Comparison of ENCODE assay signal across 19 mouse cellular contexts in genomic region chr17:55090661-55091252, GRCm38 (mm10).
DNase-seq lines count a peak whose midpoint lies in the region; ATAC-seq and TF ChIP-seq lines count a peak whose summit lies in the region.
"Had no signal": no experiment of that assay in that cellular context is flagged by ENCODE, and none has a peak within 500 bp of the region (broad histone marks: within the 10 kb centered on the region; RNA-seq: fewer than 3 reads in every experiment).

No protein-coding gene starts in this region.

- H3K4me3 ChIP-seq in kidney, postnatal 0 days (replicated peaks; ENCODE audit: low read depth, low read length) = no peak overlapping the region
- H3K4me3 ChIP-seq in embryonic facial prominence, embryonic 13.5 days = no peak overlapping the region
- H3K4me3 ChIP-seq in embryonic facial prominence, embryonic 14.5 days (ENCODE audit: low read depth, low read length) = no peak overlapping the region
- no peak overlapping the region for H3K4me3 ChIP-seq in stomach, embryonic 15.5 days (replicated peaks)
- H3K4me3 ChIP-seq: forebrain, embryonic 15.5 days; heart, embryonic 10.5 days; heart, embryonic 15.5 days; hindbrain, embryonic 13.5 days had no signal

- no peak overlapping the region for H3K9ac ChIP-seq in kidney, postnatal 0 days (ENCODE audit: low read depth, low read length)
- H3K9ac ChIP-seq in embryonic facial prominence, embryonic 13.5 days = no peak overlapping the region
- H3K9ac ChIP-seq in embryonic facial prominence, embryonic 14.5 days (ENCODE audit: low read depth, low read length) = no peak overlapping the region
- H3K9ac ChIP-seq in stomach, embryonic 15.5 days = no peak overlapping the region
- H3K9ac ChIP-seq: forebrain, embryonic 15.5 days; heart, embryonic 15.5 days; hindbrain, embryonic 13.5 days had no signal

- H3K4me1 ChIP-seq in kidney, postnatal 0 days (replicated peaks; ENCODE audit: insufficient read depth, low read length) = no peaks in the 10 kb centered on the region
- peaks cover 3% of the 10 kb centered on the region; the same call in 1 of the 2 replicates for H3K4me1 ChIP-seq in embryonic facial prominence, embryonic 13.5 days
- no peaks in the 10 kb centered on the region; the same call in 1 of the 2 replicates for H3K4me1 ChIP-seq in embryonic facial prominence, embryonic 14.5 days (ENCODE audit: control insufficient read depth, insufficient read depth, low read length)
- no peaks in the 10 kb centered on the region for H3K4me1 ChIP-seq in stomach, embryonic 15.5 days
- H3K4me1 ChIP-seq: forebrain, embryonic 15.5 days; heart, embryonic 10.5 days; heart, embryonic 15.5 days; hindbrain, embryonic 13.5 days had no signal

- WGBS in kidney, postnatal 0 days = 37% methylated on average over 2 of the region's 2 CpGs
- 20% methylated on average over 2 of the region's 2 CpGs for WGBS in embryonic facial prominence, embryonic 13.5 days
- 21% methylated on average over 2 of the region's 2 CpGs for WGBS in embryonic facial prominence, embryonic 14.5 days
- 35% methylated on average over 2 of the region's 2 CpGs for WGBS in stomach, embryonic 15.5 days

- ATAC-seq in kidney, postnatal 0 days (replicated peaks; ENCODE audit: low FRiP score, low read depth) = no peak
- ATAC-seq in embryonic facial prominence, embryonic 13.5 days (ENCODE audit: insufficient number of reproducible peaks, insufficient read depth, low FRiP score, low TSS enrichment, low read depth) = no peak
- ATAC-seq in embryonic facial prominence, embryonic 14.5 days (ENCODE audit: low read depth) = peak; percentile 50; the same call in 1 of the 2 replicates
- ATAC-seq in stomach, embryonic 15.5 days (ENCODE audit: insufficient read depth, low FRiP score, low read depth) = peak; percentile 43; the same call in 1 of the 2 replicates
- ATAC-seq in cerebellum, adult (ENCODE audit: insufficient number of reproducible peaks, low FRiP score, low TSS enrichment) = no peak
- ATAC-seq: forebrain, embryonic 15.5 days; hindbrain, postnatal 0 days had no signal

- TF ChIP-seq CTCF in kidney, postnatal 0 days (IDR thresholded peaks at IDR 0.05; ENCODE audit: low read depth) = no peak

- H3K27ac ChIP-seq in kidney, postnatal 0 days = no peak overlapping the region
- peak overlapping the region; percentile 14; the same call in 1 of the 2 replicates for H3K27ac ChIP-seq in embryonic facial prominence, embryonic 13.5 days
- H3K27ac ChIP-seq in embryonic facial prominence, embryonic 14.5 days (replicated peaks; ENCODE audit: low read depth, low read length) = peak overlapping the region; percentile 10; the same call in 1 of the 2 replicates
- H3K27ac ChIP-seq in stomach, embryonic 15.5 days = no peak overlapping the region
- H3K27ac ChIP-seq: forebrain, embryonic 15.5 days; heart, embryonic 10.5 days; heart, embryonic 15.5 days; hindbrain, embryonic 13.5 days; hindbrain, postnatal 0 days had no signal

- H3K27me3 ChIP-seq in kidney, postnatal 0 days (ENCODE audit: insufficient read depth, low read length) = no peaks in the 10 kb centered on the region
- H3K27me3 ChIP-seq in embryonic facial prominence, embryonic 13.5 days = no peaks in the 10 kb centered on the region
- H3K27me3 ChIP-seq in embryonic facial prominence, embryonic 14.5 days (replicated peaks; ENCODE audit: control insufficient read depth, insufficient read depth, low read length) = no peaks in the 10 kb centered on the region
- H3K27me3 ChIP-seq in stomach, embryonic 15.5 days (replicated peaks) = no peaks in the 10 kb centered on the region
- H3K27me3 ChIP-seq: forebrain, embryonic 15.5 days; heart, embryonic 15.5 days; hindbrain, embryonic 13.5 days had no signal

- no peak overlapping the region for H3K4me2 ChIP-seq in kidney, postnatal 0 days (ENCODE audit: low read length)
- H3K4me2 ChIP-seq in embryonic facial prominence, embryonic 13.5 days = no peak overlapping the region; the same call in 1 of the 2 replicates
- H3K4me2 ChIP-seq in embryonic facial prominence, embryonic 14.5 days (ENCODE audit: low read depth, low read length) = no peak overlapping the region
- H3K4me2 ChIP-seq in stomach, embryonic 15.5 days = no peak overlapping the region
- H3K4me2 ChIP-seq: forebrain, embryonic 15.5 days; heart, embryonic 15.5 days; hindbrain, embryonic 13.5 days had no signal

- no peaks in the 10 kb centered on the region for H3K9me3 ChIP-seq in kidney, postnatal 0 days (replicated peaks; ENCODE audit: low read length)
- no peaks in the 10 kb centered on the region; the same call in 1 of the 2 replicates for H3K9me3 ChIP-seq in embryonic facial prominence, embryonic 13.5 days
- peaks cover 5% of the 10 kb centered on the region; the same call in 1 of the 2 replicates for H3K9me3 ChIP-seq in embryonic facial prominence, embryonic 14.5 days (ENCODE audit: control insufficient read depth, low read length)
- H3K9me3 ChIP-seq in stomach, embryonic 15.5 days = no peaks in the 10 kb centered on the region
- H3K9me3 ChIP-seq: forebrain, embryonic 15.5 days; heart, embryonic 10.5 days; heart, embryonic 15.5 days; hindbrain, embryonic 13.5 days had no signal

- peak; percentile 36 for DNase-seq in kidney, postnatal 0 days (ENCODE audit: low spot score)
- no peak for DNase-seq in kidney, adult 11 months
- peak; percentile 81 for DNase-seq in embryonic facial prominence, embryonic 14.5 days (ENCODE audit: low spot score)
- DNase-seq in spleen, postnatal 36 days (ENCODE audit: low spot score in 2 of 2) = no peak
- DNase-seq: adrenal gland, adult 2 months; adrenal gland, postnatal 25 days; cerebellum, adult 2 months; cerebellum, postnatal 14 days; gastrocnemius, postnatal 10 days; heart, adult 18-20 months; heart, postnatal 14 days had no signal

- no peaks in the 10 kb centered on the region for H3K36me3 ChIP-seq in kidney, postnatal 0 days (ENCODE audit: insufficient read depth, low read length)
- no peaks in the 10 kb centered on the region for H3K36me3 ChIP-seq in embryonic facial prominence, embryonic 13.5 days
- no peaks in the 10 kb centered on the region for H3K36me3 ChIP-seq in embryonic facial prominence, embryonic 14.5 days (ENCODE audit: control insufficient read depth, insufficient read depth, low read length)
- no peaks in the 10 kb centered on the region for H3K36me3 ChIP-seq in stomach, embryonic 15.5 days
- H3K36me3 ChIP-seq: forebrain, embryonic 15.5 days; heart, embryonic 10.5 days; heart, embryonic 15.5 days; hindbrain, embryonic 13.5 days had no signal

Comparison
In these comparisons a context has a peak if more than half of its experiments do, and no peak if none do; other contexts are left out.
1. ATAC-seq: peak in embryonic facial prominence, embryonic 14.5 days (single experiment) and stomach, embryonic 15.5 days (single experiment); none in kidney, postnatal 0 days (single experiment), embryonic facial prominence, embryonic 13.5 days (single experiment) and cerebellum, adult (single experiment).
2. DNase-seq: peak in kidney, postnatal 0 days (single experiment) and embryonic facial prominence, embryonic 14.5 days (single experiment); none in kidney, adult 11 months (single experiment) and spleen, postnatal 36 days (0 of 2).
3. H3K27ac ChIP-seq: peak in embryonic facial prominence, embryonic 13.5 days (single experiment) and embryonic facial prominence, embryonic 14.5 days (single experiment); none in kidney, postnatal 0 days (single experiment) and stomach, embryonic 15.5 days (single experiment).